Mouse (Mus musculus) MEL (cell line): ENCODE data around the gene Olfr883. TPM values are rescaled to one million over a fixed set of nuclear protein-coding genes. Genes with fewer than 3 reads are reported as not detected.

Source experiments
- DNase-seq: peaks from one replicate; pipeline ENCODE4 v3.0.0; 2011; ENCODE audit warnings: low read depth, low spot score
- H3K27ac ChIP-seq: 2 replicates; pipeline ENCODE4 v1.5.1; 2012; ENCODE audit warnings: low read depth, mild to moderate bottlenecking, control low read depth, low read length, moderate library complexity; ENCODE audit not compliant: control insufficient read depth
- H3K27me3 ChIP-seq, 2 experiments: fragments of 150-350 bp in 1 of 2; sonication (generic) in 1 of 2; 2 replicates each; pipeline ENCODE4 v1.6.1; 2012; ENCODE audit warnings: low read length in 2 of 2, mild to moderate bottlenecking in 2 of 2, improper control_type of control experiment in 1 of 2, moderate library complexity in 1 of 2; ENCODE audit not compliant: insufficient read depth in 2 of 2, control insufficient read depth in 1 of 2
- H3K36me3 ChIP-seq, 2 experiments: 2 replicates each; pipeline ENCODE4 v1.6.1; 2012 to 2014; ENCODE audit warnings: low read length in 2 of 2, improper control_type of control experiment in 1 of 2, inconsistent platforms in 1 of 2, mild to moderate bottlenecking in 1 of 2; ENCODE audit not compliant: insufficient read depth in 2 of 2, control insufficient read depth in 1 of 2
- H3K4me1 ChIP-seq, 2 experiments: fragments of 150-350 bp in 1 of 2; sonication (generic) in 1 of 2; 2 replicates each; pipeline ENCODE4 v1.6.1; 2012; ENCODE audit warnings: low read length in 2 of 2, improper control_type of control experiment in 1 of 2, mild to moderate bottlenecking in 1 of 2; ENCODE audit not compliant: insufficient read depth in 2 of 2, control insufficient read depth in 1 of 2
- H3K4me3 ChIP-seq, 2 experiments: fragments of 150-350 bp in 1 of 2; sonication (generic) in 1 of 2; 2 replicates each; pipeline ENCODE4 v1.5.1; 2012; ENCODE audit warnings: low read depth in 2 of 2, low read length in 2 of 2, mild to moderate bottlenecking in 2 of 2, moderate library complexity in 2 of 2, control low read depth in 1 of 2, improper control_type of control experiment in 1 of 2; ENCODE audit not compliant: control insufficient read depth in 1 of 2, insufficient read depth in 1 of 2
- H3K79me2 ChIP-seq: 2 replicates; pipeline ENCODE4 v1.6.1; 2012; ENCODE audit warnings: mild to moderate bottlenecking, low read length, moderate library complexity; ENCODE audit not compliant: control insufficient read depth, poor library complexity, insufficient read depth
- H3K9ac ChIP-seq: 2 replicates; pipeline ENCODE4 v1.6.1; 2012; ENCODE audit warnings: low read depth, mild to moderate bottlenecking, control low read depth, low read length, moderate library complexity; ENCODE audit not compliant: control insufficient read depth, poor library complexity, severe bottlenecking
- H3K9me3 ChIP-seq: fragments of 150-350 bp; sonication (generic); replicated peaks from 2 replicates; pipeline ENCODE4 v1.6.1; 2012; ENCODE audit warnings: mild to moderate bottlenecking, low read length, improper control_type of control experiment, moderate library complexity; ENCODE audit not compliant: insufficient read depth
- BHLHE40 ChIP-seq: IDR thresholded peaks from 2 replicates; pipeline ENCODE4 v1.6.1; 2012; ENCODE audit warnings: low read depth, mild to moderate bottlenecking, inconsistent platforms, low read length, improper control_type of control experiment, borderline replicate concordance
- GABPA ChIP-seq: IDR thresholded peaks from 2 replicates; pipeline ENCODE4 v1.6.1; 2012; ENCODE audit warnings: low read depth, mild to moderate bottlenecking, inconsistent platforms, low read length, improper control_type of control experiment, moderate library complexity
- JUND ChIP-seq: IDR thresholded peaks from 2 replicates; pipeline ENCODE4 v1.6.1; 2011; ENCODE audit warnings: low read depth, mild to moderate bottlenecking, improper control_type of control experiment, low read length
- MAX ChIP-seq: IDR thresholded peaks from 2 replicates; pipeline ENCODE4 v1.6.1; 2011; ENCODE audit warnings: low read length, improper control_type of control experiment
- MAZ ChIP-seq: IDR thresholded peaks from 2 replicates; pipeline ENCODE4 v1.6.1; 2012; ENCODE audit warnings: low read depth, mild to moderate bottlenecking, inconsistent platforms, low read length, improper control_type of control experiment
- MEF2A ChIP-seq: IDR thresholded peaks from 2 replicates; pipeline ENCODE4 v1.6.1; 2014; ENCODE audit warnings: low read depth, mild to moderate bottlenecking, inconsistent platforms, low read length, improper control_type of control experiment; ENCODE audit not compliant: poor library complexity, insufficient replicate concordance, severe bottlenecking; ENCODE audit errors: extremely low read depth
- MYB ChIP-seq: IDR thresholded peaks from 2 replicates; pipeline ENCODE4 v1.6.1; 2011; ENCODE audit warnings: mild to moderate bottlenecking, low read depth, low read length, improper control_type of control experiment
- MYC ChIP-seq: IDR thresholded peaks from 2 replicates; pipeline ENCODE4 v1.6.1; 2011; ENCODE audit warnings: low read depth, mild to moderate bottlenecking, low read length, improper control_type of control experiment, moderate library complexity
- POLR2AphosphoS2 ChIP-seq: IDR thresholded peaks from 2 replicates; pipeline ENCODE4 v1.6.1; 2011; ENCODE audit warnings: low read length, improper control_type of control experiment
- TCF12 ChIP-seq: IDR thresholded peaks from 2 replicates; pipeline ENCODE4 v1.6.1; 2014; ENCODE audit warnings: low read depth, mild to moderate bottlenecking, inconsistent platforms, low read length, improper control_type of control experiment, moderate library complexity
- USF1 ChIP-seq: IDR thresholded peaks from 2 replicates; pipeline ENCODE4 v1.6.1; 2014; ENCODE audit warnings: low read depth, mild to moderate bottlenecking, inconsistent platforms, low read length, improper control_type of control experiment, moderate library complexity
- USF2 ChIP-seq, 2 experiments: IDR thresholded peaks; 2 replicates each; pipeline ENCODE4 v1.6.1; 2011 to 2012; ENCODE audit warnings: improper control_type of control experiment in 2 of 2, low read length in 2 of 2, borderline replicate concordance in 1 of 2, inconsistent platforms in 1 of 2, low read depth in 1 of 2, mild to moderate bottlenecking in 1 of 2; ENCODE audit not compliant: insufficient read depth in 1 of 2
- ZC3H11A ChIP-seq: IDR thresholded peaks from 2 replicates; pipeline ENCODE4 v1.6.1; 2012; ENCODE audit warnings: low read depth, mild to moderate bottlenecking, inconsistent platforms, low read length, improper control_type of control experiment
- ZKSCAN1 ChIP-seq: IDR thresholded peaks from 2 replicates; pipeline ENCODE4 v1.6.1; 2012; ENCODE audit warnings: low read depth, mild to moderate bottlenecking, inconsistent platforms, low read length, improper control_type of control experiment, moderate library complexity
- polyA plus RNA-seq, 2 experiments: library from polyadenylated mRNA; stranded (reverse) in 1 of 2; unstranded in 1 of 2; fragments of >175 nt in 1 of 2; fragments of >200 nt in 1 of 2; gene quantifications; 2 replicates each; pipeline versions ENCODE4 v1.2.1 to v1.2.4; 2012; ENCODE audit warnings: low replicate concordance in 2 of 2, low read depth in 1 of 2; ENCODE audit not compliant: insufficient read length in 2 of 2, insufficient read depth in 1 of 2, missing spikeins in 1 of 2
- total RNA-seq: library from RNA; depleted of rRNA; stranded (reverse); fragments of 300-350 nt; gene quantifications from 2 replicates; pipeline ENCODE4 v1.2.3, GENCODE M21; 2012; rRNA removed

Gene Olfr883
- total RNA-seq (not detected in 2 replicates), polyA plus RNA-seq (not detected)

DNA sequence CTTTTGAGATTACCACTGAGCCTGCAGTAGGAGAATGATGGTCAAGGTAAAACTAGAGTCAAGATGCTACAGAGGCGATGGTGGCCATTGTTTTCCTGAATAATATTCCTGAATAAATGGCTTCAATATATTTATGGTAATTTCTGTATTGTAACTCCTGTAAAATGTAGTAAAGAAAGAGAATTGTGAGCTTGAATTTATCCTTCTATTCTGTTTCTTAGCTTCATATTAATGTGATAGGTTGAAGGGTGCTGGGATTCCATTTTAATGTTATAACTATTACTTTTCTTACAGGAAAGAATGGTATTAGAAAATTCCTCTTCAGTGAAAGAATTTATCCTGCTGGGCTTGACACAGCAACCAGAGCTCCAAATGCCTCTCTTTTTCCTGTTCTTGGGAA, at the start of gene Olfr883:
TSS of gene Olfr883 (plus strand) at position 301 of the 400 bp plus-strand sequence.
- no peaks in the 10 kb centered on the region for H3K9me3 ChIP-seq
- H3K9ac ChIP-seq: no peak within 1 kb of the TSS
- H3K4me1 ChIP-seq: no peaks in the 10 kb centered on the region
- TF ChIP-seq MAZ (no peak), USF2 (IDR thresholded peaks at IDR 0.05; ENCODE audit: borderline replicate concordance in 1 of 2, insufficient read depth in 1 of 2, low read depth in 1 of 2, low read length in 2 of 2) (no peak), JUND (no peak)
- H3K4me3 ChIP-seq: no peak within 1 kb of the TSS
- H3K27ac ChIP-seq: no peak within 1 kb of the TSS
- DNase-seq: no peak
- no peaks in the 10 kb centered on the region for H3K79me2 ChIP-seq
- no peaks in the 10 kb centered on the region for H3K36me3 ChIP-seq
- H3K27me3 ChIP-seq: no peaks in the 10 kb centered on the region

- no peak within 1 kb of the TSS for H3K9ac ChIP-seq
- no peak within 1 kb of the TSS for H3K27ac ChIP-seq
- H3K79me2 ChIP-seq: no peaks in the 10 kb centered on the region
- no peaks in the 10 kb centered on the region for H3K27me3 ChIP-seq
- no peak for TF ChIP-seq POLR2AphosphoS2
- no peak for TF ChIP-seq MAX
- no peak for TF ChIP-seq ZC3H11A
- no peak for TF ChIP-seq ZKSCAN1
- TF ChIP-seq GABPA: no peak
- TF ChIP-seq MAZ: no peak
- TF ChIP-seq BHLHE40: no peak
- TF ChIP-seq USF1: no peak
- no peak for TF ChIP-seq MYB
- no peak for TF ChIP-seq MEF2A
- TF ChIP-seq TCF12: no peak
- TF ChIP-seq MYC: no peak
- H3K4me3 ChIP-seq: no peak within 1 kb of the TSS
- no peaks in the 10 kb centered on the region for H3K36me3 ChIP-seq
- DNase-seq: no peak
- H3K9me3 ChIP-seq: no peaks in the 10 kb centered on the region
- no peaks in the 10 kb centered on the region for H3K4me1 ChIP-seq
Measured at GRCm38 (mm10) chr9:37991525-37991924, 34.1 kb upstream of the Olfr883 start, which contains the start of gene Olfr881. TSS of gene Olfr881 (plus strand) at chr9:37991825.
